Mouse (Mus musculus) heart, adult 9 months (tissue): ENCODE measurements around the gene Pex11b.
"Not testable (repeated sequence)": the region's sequence is repeated elsewhere in the genome, so short reads cannot be mapped to it uniquely, and the experiment has no call there.

Experiments
- DNase-seq, 2 experiments: peaks; one replicate each; pipeline ENCODE4 v3.0.0; 2022; ENCODE audit warnings: low spot score in 2 of 2

Gene Pex11b

GRCm38 (mm10) chr3:96623201-96623600, 12.0 kb upstream of the Pex11b start:
- no peak for DNase-seq

DNA sequence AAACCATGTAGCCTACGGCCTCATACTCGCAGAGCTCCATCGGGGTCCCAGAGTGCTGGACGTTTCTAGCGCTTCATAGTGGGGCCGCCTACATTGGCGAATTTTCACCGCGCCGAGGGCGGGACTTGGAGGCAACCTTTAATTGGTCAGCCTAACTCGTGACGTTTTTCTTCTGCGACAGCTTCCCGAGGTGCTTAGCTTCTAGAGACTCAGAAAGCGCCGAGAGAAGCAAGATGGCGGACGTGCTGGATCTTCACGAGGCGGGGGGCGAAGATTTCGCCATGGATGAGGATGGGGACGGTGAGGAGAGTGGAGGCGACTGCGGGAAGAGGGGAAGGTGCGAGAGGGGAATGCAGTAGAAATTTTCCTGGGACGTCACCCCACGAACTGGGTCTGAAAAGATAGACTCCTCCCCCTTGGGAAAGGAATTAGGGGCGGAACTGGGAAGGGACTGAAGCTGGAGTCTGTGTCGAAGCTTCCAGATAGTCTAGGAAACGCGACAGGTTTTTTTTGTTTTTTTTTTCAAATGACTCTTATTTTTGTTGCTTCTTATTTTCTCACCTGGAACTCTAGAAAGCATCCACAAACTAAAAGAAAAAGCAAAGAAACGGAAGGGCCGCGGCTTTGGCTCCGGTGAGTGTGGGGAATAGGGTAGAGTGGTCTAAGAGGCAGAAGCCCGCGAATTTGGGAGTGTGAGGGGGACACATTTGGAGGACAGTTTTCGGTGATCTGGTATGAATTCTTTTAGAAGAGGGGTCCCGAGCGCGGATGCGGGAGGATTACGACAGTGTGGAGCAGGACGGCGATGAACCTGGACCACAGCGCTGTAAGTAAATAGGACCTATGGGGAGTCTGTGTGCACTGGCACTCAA, 5.2 kb upstream of the Pex11b start, which contains the start of gene Rbm8a:
Rbm8a (plus strand) TSS at position 205 of the 872 bp plus-strand sequence.
- DNase-seq, result peak; percentile 96 to 97

DNA sequence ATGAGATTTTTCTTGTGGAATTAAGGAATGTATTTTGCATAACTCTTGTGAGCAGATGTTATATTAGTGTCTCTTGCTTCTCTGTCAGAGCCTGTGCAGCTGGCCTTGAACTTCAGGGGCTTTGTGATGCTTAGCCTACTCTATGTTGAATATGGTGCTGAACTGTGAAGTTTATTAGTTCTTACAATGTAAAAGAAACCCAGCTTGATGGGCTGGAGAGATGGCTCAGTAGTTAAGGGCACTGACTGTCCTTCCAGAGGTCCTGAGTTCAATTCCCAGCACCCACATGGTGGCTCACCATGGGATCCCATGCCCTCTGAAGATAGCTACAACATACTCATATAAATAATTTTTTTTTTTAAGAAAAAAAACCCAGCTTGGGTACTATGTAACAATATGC, 3.1 kb upstream of the Pex11b start:
- DNase-seq, result no peak

DNA sequence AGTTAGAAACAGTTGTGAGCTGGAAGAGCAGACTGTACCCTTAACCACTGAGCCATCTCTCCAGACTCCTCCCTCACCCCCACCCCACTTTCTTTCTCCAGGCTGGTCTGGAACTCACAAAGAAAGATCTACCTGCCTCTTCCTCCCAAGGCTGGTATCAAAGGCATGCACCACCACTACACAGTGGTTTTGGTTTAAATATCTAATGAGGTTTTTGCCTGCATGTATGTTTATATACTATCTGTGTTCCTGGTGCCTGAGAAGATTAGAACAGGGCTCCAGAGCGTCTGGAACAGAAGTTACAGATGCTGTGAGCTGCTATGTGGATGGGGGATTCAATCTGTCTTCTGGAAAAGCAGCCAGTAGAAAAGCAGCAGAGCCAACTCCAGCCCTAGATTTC, 1.2 kb upstream of the Pex11b start:
- no peak for DNase-seq

GRCm38 (mm10) chr3:96635906-96636305, 730 bp downstream of the Pex11b start:
- DNase-seq, result no peak

- DNase-seq, result no peak
Measured at GRCm38 (mm10) chr3:96636448-96636847, 1.3 kb downstream of the Pex11b start.

GRCm38 (mm10) chr3:96639219-96639618, 4.0 kb downstream of the Pex11b start:
- DNase-seq, result peak in 1 of 2 experiments; percentile 66

DNA sequence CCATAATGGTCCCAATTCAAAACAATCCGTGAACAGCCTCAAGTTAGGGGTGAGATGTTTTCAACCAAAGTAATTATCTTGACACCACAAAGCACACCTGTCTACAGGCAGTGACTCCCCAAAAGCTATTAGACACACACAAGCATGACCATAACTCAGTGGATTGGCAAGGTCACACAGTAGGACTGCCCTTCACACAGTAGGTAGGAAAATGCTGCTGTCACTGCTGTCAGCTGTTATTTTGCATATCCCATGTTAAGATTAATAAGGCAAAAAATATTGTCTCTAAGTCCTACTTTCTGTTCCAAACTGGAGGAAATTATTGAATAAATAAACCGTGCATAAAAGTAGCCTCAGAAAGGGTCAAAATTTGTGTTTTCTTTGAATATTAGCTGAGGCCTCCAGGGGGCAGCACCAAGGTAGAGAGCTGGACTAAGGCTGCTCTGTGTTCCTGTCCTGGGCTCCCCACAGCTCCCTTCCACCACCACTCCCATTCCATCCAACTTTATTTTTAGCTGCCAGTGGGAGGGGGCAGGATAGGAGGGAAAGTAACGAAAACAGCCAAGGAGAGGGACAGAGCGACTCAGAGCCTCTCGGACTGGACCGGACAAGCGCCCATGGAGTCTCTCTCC, 10.0 kb downstream of the Pex11b start, which contains the start of gene Itga10:
Itga10 (plus strand) TSS at position 567 of the 632 bp plus-strand sequence.
- peak in 1 of 2 experiments; percentile 35 for DNase-seq

DNA sequence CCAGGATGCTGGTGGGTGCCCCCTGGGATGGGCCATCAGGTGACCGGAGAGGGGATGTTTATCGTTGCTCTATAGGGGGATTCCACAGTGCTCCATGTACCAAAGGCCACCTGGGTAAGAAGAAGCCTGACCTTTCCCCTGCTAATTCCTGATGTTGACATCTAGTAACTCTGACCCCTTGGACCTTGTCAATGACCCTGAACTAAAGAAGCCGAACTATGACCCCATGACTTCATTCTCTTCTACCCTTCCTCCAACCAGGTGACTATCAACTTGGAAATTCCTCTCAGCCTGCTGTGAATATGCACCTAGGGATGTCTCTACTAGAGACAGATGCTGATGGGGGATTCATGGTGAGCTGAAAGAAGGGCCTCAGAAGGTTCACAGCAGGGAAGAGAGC, 12.2 kb downstream of the Pex11b start:
- no peak for DNase-seq

- DNase-seq, result no peak
Measured at GRCm38 (mm10) chr3:96660901-96661300, 25.7 kb downstream of the Pex11b start.

DNA sequence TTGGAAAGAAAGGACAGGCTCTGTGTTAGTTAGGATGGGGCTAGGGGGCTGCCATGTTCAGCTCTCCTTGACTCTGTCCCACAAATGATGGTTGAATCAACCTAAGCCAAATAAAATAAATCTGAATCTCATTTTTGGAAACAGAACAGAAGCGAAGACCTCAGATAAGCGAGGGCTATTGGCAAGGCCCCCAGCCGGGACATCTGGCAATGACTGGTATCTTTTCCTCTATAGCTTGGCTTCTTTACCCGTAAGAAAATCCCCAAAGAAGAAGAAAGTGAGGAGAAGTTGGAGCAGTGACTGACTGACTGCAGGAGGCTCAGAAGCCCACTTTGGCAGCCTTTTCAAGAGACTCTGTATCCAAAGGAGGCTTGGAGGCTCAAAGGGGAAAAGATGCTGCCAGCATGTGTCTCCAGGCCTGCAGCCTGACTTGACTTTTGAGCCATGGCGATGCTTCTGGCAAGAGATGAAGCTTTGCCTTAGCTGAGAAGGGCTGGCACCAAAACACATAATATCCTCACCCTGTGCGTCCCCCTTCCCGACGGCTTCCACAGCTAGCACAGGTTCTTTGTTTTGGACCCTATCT, 27.6 kb downstream of the Pex11b start:
- no peak for DNase-seq

- DNase-seq, result peak; percentile 49 to 81
Measured at GRCm38 (mm10) chr3:96663432-96664239, 28.5 kb downstream of the Pex11b start.

- DNase-seq, result not testable (repeated sequence)
Measured at GRCm38 (mm10) chr3:96665732-96666363, 30.7 kb downstream of the Pex11b start.

- DNase-seq, result no peak
Measured at GRCm38 (mm10) chr3:96666916-96667315, 31.7 kb downstream of the Pex11b start.

- DNase-seq, result no peak
Measured at GRCm38 (mm10) chr3:96667316-96667715, 32.1 kb downstream of the Pex11b start.

DNA sequence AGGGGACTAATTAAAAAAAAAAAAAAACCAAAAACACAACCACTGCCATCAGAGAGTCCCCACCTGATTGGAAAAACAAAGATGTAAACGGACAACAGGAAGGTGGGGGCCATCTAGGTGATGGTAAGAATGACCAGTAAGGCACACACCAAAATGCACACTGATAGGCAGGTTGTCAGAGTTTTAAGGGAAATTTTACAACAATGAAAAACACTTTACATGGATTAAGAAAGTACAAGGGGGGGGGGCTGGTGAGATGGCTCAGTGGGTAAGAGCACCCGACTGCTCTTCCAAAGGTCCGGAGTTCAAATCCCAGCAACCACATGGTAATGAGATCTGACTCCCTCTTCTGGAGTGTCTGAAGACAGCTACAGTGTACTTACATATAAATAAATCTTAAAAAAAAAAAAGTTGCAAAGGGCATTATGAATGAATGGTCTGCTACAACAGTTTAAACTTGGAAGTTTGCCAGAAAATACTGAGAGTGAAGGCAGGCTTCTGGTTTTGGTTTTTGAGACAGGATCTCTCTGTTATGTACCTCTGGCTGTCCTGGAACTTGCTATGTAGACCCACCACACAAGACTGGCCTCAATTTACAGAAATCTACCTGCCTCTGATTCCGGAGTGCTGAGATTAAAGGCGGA, 33.4 kb downstream of the Pex11b start:
- no peak for DNase-seq

GRCm38 (mm10) chr3:96669727-96670468, 34.7 kb downstream of the Pex11b start, which contains the start of gene Ankrd35:
Gene Ankrd35 (plus strand): TSS chr3:96670131.
- peak; percentile 80 for DNase-seq

DNA sequence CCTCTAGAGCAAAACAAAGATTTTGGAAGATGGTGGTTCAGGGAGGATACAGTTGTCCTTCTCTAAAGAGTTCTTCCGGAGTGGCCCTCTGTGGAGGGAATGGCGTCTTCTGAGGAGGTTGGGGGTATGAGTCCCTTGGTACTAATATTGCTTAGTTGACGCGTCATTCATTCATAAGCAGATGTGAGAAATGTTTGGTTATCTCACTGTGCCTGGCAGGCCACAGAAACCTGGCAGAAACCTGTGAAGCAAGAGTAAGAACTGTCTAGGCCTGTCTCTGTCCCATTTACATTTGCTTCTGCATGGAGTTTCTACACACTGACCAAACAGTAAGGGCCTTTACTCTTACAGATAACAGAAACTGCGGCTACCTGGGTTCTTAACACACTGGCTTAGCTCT, 36.3 kb downstream of the Pex11b start:
- no peak for DNase-seq

- no peak for DNase-seq
Measured at GRCm38 (mm10) chr3:96673514-96673913, 38.3 kb downstream of the Pex11b start.

- no peak for DNase-seq
Measured at GRCm38 (mm10) chr3:96674442-96674841, 39.3 kb downstream of the Pex11b start.
